Mouse (Mus musculus): ENCODE data around the gene Gm20481.

DNA sequence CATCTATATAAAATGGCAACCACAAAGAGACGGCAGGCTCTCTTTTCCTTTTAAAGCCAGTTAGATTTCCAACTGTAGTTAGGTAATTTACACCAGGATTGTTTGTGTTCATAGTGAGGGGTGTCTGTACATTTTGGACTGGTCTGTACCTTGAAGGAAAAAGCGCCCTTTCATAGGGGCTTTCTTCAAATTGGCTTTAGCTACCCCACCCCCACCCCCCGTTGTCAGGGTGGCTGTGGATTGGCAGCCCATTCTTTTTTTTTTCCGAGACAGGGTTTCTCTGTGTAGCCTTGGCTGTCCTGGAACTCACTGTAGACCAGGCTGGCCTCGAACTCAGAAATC lies 27.4 kb downstream of the Gm20481 start:
- TF ChIP-seq EP300 (optimal IDR thresholded peaks at IDR 0.05) = no peak
- no peak for TF ChIP-seq CTCF (IDR thresholded peaks at IDR 0.05; ENCODE audit: low read depth)
